Comparison of ENCODE assay signal across 8 mouse cellular contexts in the genomic region with DNA sequence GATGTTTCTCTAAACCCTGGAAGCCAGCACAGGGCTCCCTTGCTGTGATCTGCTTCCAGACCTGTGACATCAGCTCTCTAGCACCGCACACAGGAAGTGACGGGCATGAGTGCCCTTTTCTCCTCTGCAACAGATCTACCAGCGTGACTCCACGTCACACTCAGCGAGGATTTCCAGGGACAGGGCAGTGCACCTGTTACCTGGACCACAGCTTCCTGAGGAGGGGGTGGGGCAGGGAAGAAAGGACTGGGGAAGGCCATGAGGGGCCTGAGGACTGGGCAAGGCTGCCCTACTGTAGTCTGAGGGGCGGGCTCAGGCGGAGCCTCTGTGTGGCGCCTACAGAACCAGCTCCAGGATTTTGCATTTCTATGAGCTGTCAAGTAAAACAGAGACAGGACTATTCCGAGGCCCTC. TPM values are rescaled to one million over a fixed set of nuclear protein-coding genes. Genes with fewer than 3 reads are reported as not detected.
DNase-seq lines count a peak whose midpoint lies in the region; ATAC-seq lines count a peak whose summit lies in the region.

No protein-coding gene starts in this region.

- peaks cover 10% of the 10 kb centered on the region for H3K36me3 ChIP-seq in embryonic facial prominence, embryonic 11.5 days (replicated peaks; ENCODE audit: control insufficient read depth, insufficient read depth, low read depth, low read length)
- H3K36me3 ChIP-seq in limb, embryonic 12.5 days = peaks cover 74% of the 10 kb centered on the region
- peaks cover 24% of the 10 kb centered on the region; the same call in 1 of the 2 replicates for H3K36me3 ChIP-seq in midbrain, embryonic 15.5 days (replicated peaks)

- H3K4me1 ChIP-seq in embryonic facial prominence, embryonic 11.5 days (ENCODE audit: control insufficient read depth, insufficient read depth, low read length) = peaks cover 11% of the 10 kb centered on the region
- H3K4me1 ChIP-seq in limb, embryonic 12.5 days (replicated peaks) = peaks cover 44% of the 10 kb centered on the region
- H3K4me1 ChIP-seq in midbrain, embryonic 15.5 days = peaks cover 53% of the 10 kb centered on the region

- DNase-seq in retina, postnatal 1 day = peak; percentile 58
- DNase-seq in retina, embryonic 14.5 days (ENCODE audit: low spot score) = no peak
- peak; percentile 49 for DNase-seq in embryonic facial prominence, embryonic 11.5 days (ENCODE audit: low spot score)
- DNase-seq in frontal cortex, postnatal 36 days (ENCODE audit: low spot score in 2 of 2) = no peak

- no peak overlapping the region for H3K4me3 ChIP-seq in embryonic facial prominence, embryonic 11.5 days (ENCODE audit: low read depth, low read length)
- H3K4me3 ChIP-seq in limb, embryonic 12.5 days (replicated peaks) = no peak overlapping the region
- no peak overlapping the region for H3K4me3 ChIP-seq in midbrain, embryonic 15.5 days

- 0 out of 2 replicates have a peak overlapping the region, but pooled peaks have one; percentile 10 for H3K4me2 ChIP-seq in embryonic facial prominence, embryonic 11.5 days (ENCODE audit: low read depth, low read length)
- H3K4me2 ChIP-seq in limb, embryonic 12.5 days = peak overlapping the region; percentile 27
- H3K4me2 ChIP-seq in midbrain, embryonic 15.5 days = peak overlapping the region; percentile 23; the same call in 1 of the 2 replicates

- H3K27ac ChIP-seq in embryonic facial prominence, embryonic 11.5 days (replicated peaks; ENCODE audit: low read depth, low read length) = peak overlapping the region; percentile 59
- peak overlapping the region; percentile 90 for H3K27ac ChIP-seq in limb, embryonic 12.5 days
- H3K27ac ChIP-seq in midbrain, embryonic 15.5 days = peak overlapping the region; percentile 72

- no peaks in the 10 kb centered on the region for H3K9me3 ChIP-seq in embryonic facial prominence, embryonic 11.5 days (replicated peaks; ENCODE audit: control insufficient read depth, low read length)
- H3K9me3 ChIP-seq in limb, embryonic 12.5 days = no peaks in the 10 kb centered on the region
- H3K9me3 ChIP-seq in midbrain, embryonic 15.5 days = no peaks in the 10 kb centered on the region

- no peaks in the 10 kb centered on the region for H3K27me3 ChIP-seq in embryonic facial prominence, embryonic 11.5 days (ENCODE audit: control insufficient read depth, insufficient read depth, low read length)
- H3K27me3 ChIP-seq in limb, embryonic 12.5 days = no peaks in the 10 kb centered on the region
- H3K27me3 ChIP-seq in midbrain, embryonic 15.5 days (replicated peaks) = no peaks in the 10 kb centered on the region

- H3K9ac ChIP-seq in embryonic facial prominence, embryonic 11.5 days (replicated peaks; ENCODE audit: low read length) = no peak overlapping the region; the same call in 1 of the 2 replicates
- no peak overlapping the region for H3K9ac ChIP-seq in limb, embryonic 12.5 days (replicated peaks)
- H3K9ac ChIP-seq in midbrain, embryonic 15.5 days = no peak overlapping the region

- WGBS in embryonic facial prominence, embryonic 11.5 days = 20% methylated on average over 9 of the region's 9 CpGs
- WGBS in limb, embryonic 12.5 days = 24% methylated on average over 9 of the region's 9 CpGs
- 16% methylated on average over 9 of the region's 9 CpGs for whole genome bisulfite sequencing in midbrain, embryonic 15.5 days

- 0 out of 2 replicates have a peak, but pooled peaks have one; percentile 30 for ATAC-seq in embryonic facial prominence, embryonic 11.5 days (replicated peaks; ENCODE audit: insufficient number of reproducible peaks, low FRiP score, low TSS enrichment, low read depth)
- peak; percentile 75 to 81 for ATAC-seq in hematopoietic stem cell, adult 5-6 weeks (replicated peaks in 1 of 2; ENCODE audit: insufficient read depth in 1 of 2, low FRiP score in 2 of 2, low TSS enrichment in 1 of 2, low read depth in 1 of 2, poor library complexity in 2 of 2, severe bottlenecking in 2 of 2)
- peak; percentile 13 for ATAC-seq in limb, embryonic 12.5 days (ENCODE audit: insufficient number of reproducible peaks, insufficient read depth, low FRiP score, low TSS enrichment, low read depth)
- ATAC-seq in midbrain, embryonic 15.5 days (replicated peaks) = peak; percentile 7; the same call in 1 of the 2 replicates
- ATAC-seq in erythroblast, adult 5-6 weeks (replicated peaks; ENCODE audit: low FRiP score, poor library complexity, severe bottlenecking) = no peak

RNA-seq across cellular contexts. Expression of gene Mtch1, which starts 6.1 kb away (rescaled TPM):
- polyA plus RNA-seq in embryonic facial prominence, embryonic 11.5 days (2014; fragmentation: Nextera tagmentation; extraction: Ambion mirVana) = 370 and 382 TPM in 2 replicates
- total RNA-seq in hematopoietic stem cell, adult 5-6 weeks (2017) = 60.6 and 87.5 TPM in 2 replicates
- 368 and 379 TPM in 2 replicates for polyA plus RNA-seq in limb, embryonic 12.5 days (2016; fragmentation: Nextera tagmentation; extraction: Ambion mirVana)
- 519 and 548 TPM in 2 replicates for polyA plus RNA-seq in midbrain, embryonic 15.5 days (2015; fragmentation: Nextera tagmentation; extraction: Ambion mirVana)
- total RNA-seq in erythroblast, adult 5-6 weeks (2015; ENCODE audit: low replicate concordance) = 19.2 and 28.0 TPM in 2 replicates
- 19.1 and 31.1 TPM in 2 replicates for total RNA-seq in erythroblast, adult 5-6 weeks (2017; ENCODE audit: low replicate concordance)

RNA-seq across cellular contexts. Expression of gene Fgd2, which starts 19.1 kb away (rescaled TPM):
- polyA plus RNA-seq in embryonic facial prominence, embryonic 11.5 days (2014; fragmentation: Nextera tagmentation; extraction: Ambion mirVana) = 7.0 and 8.6 TPM in 2 replicates
- 36.9 and 54.2 TPM in 2 replicates for total RNA-seq in hematopoietic stem cell, adult 5-6 weeks (2017)
- polyA plus RNA-seq in limb, embryonic 12.5 days (2016; fragmentation: Nextera tagmentation; extraction: Ambion mirVana) = 5.6 and 7.1 TPM in 2 replicates
- polyA plus RNA-seq in midbrain, embryonic 15.5 days (2015; fragmentation: Nextera tagmentation; extraction: Ambion mirVana) = 7.0 and 7.5 TPM in 2 replicates
- 3.3 TPM in 2 replicates for total RNA-seq in erythroblast, adult 5-6 weeks (2015; ENCODE audit: low replicate concordance)
- 2.5 and 4.3 TPM in 2 replicates for total RNA-seq in erythroblast, adult 5-6 weeks (2017; ENCODE audit: low replicate concordance)

RNA-seq across cellular contexts. Expression of gene Pi16, which starts 24.1 kb away (rescaled TPM):
- polyA plus RNA-seq in embryonic facial prominence, embryonic 11.5 days (2014; fragmentation: Nextera tagmentation; extraction: Ambion mirVana) = 0.32 and 0.56 TPM in 2 replicates
- 1.8 and 10.4 TPM in 2 replicates for total RNA-seq in hematopoietic stem cell, adult 5-6 weeks (2017)
- 0.38 and 0.51 TPM in 2 replicates for polyA plus RNA-seq in limb, embryonic 12.5 days (2016; fragmentation: Nextera tagmentation; extraction: Ambion mirVana)
- polyA plus RNA-seq in midbrain, embryonic 15.5 days (2015; fragmentation: Nextera tagmentation; extraction: Ambion mirVana) = 3.6 and 4.0 TPM in 2 replicates
- total RNA-seq in erythroblast, adult 5-6 weeks (2015; ENCODE audit: low replicate concordance) = 4.0 and 5.6 TPM in 2 replicates
- 5.4 and 9.5 TPM in 2 replicates for total RNA-seq in erythroblast, adult 5-6 weeks (2017; ENCODE audit: low replicate concordance)

Comparison
In these comparisons a context has a peak if more than half of its experiments do, and no peak if none do; other contexts are left out.
1. DNase-seq: peak in retina, postnatal 1 day (single experiment) and embryonic facial prominence, embryonic 11.5 days (single experiment); none in retina, embryonic 14.5 days (single experiment) and frontal cortex, postnatal 36 days (0 of 2).
2. Peak in every context shown above with its lines, with median percentiles within 50 percentile points of each other: H3K27ac ChIP-seq and H3K4me2 ChIP-seq.